Mouse (Mus musculus) lung, postnatal 4 days (tissue): ENCODE data around the gene Olfr205.
"Not testable (repeated sequence)": the region's sequence is repeated elsewhere in the genome, so short reads cannot be mapped to it uniquely, and the experiment has no call there.

Experiments used
- DNase-seq, 2 experiments: peaks; one replicate each; pipeline ENCODE4 v3.0.0; 2021

Gene Olfr205

DNA sequence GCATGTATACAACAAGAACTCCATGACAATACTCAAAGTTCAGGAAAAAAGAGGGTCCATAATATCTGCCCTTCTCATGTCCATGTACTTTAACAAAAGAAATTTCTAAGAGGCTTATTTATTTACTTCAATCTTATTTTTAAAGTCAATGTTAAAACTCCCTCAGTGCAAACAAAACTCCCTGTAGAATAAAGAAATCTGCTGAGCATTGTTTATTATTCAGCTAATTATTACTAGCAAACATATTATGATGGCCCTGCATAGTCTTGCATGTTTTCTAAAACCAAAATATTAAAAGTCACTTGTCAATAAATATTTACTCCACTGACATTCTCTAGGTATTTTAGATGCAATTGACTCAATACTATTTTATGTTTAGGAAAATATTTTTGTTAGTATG lies at the start of gene Olfr205:
Olfr205 (minus strand) TSS at position 101 of the 400 bp plus-strand sequence.
- DNase-seq = no peak

DNA sequence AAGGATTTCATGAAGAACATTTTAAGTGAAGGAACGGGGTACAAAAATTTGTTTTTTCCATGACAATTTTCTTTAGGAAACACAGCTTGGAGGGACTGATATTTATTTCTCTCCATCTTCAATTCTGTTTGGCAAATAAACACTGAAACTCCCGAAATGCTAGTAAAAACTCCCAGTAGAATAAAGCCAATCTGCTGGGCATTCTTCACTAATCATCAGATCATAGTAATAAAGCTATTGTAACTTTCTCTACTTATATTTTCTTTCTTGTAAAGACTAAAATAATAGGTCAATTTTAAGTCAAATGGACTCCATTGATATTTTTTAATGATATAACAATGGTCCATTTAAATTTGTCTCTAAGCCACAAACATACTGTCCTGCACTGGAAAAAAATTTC lies 33.0 kb upstream of the Olfr205 start, which contains the start of gene Olfr209:
Olfr209 (minus strand) TSS at position 101 of the 400 bp plus-strand sequence.
- no peak for DNase-seq

DNA sequence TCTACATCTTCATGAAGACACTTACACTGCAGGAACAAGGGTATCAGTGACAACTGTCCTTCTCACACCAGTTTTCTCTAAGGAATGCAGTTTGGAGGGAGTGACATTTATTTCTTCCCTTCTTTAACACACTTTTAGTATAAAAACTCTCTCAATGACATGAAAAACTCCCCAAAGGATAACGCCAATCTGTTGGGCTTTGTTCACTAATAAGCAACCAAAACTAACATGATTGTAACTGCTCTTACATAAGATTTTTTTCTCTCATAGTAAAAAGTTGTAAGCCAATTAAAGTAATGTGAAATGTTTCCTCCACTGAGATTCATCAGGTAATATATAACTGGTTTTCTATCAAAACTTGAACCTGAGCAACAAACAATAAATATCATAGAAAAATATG lies 18.2 kb upstream of the Olfr205 start, which contains the start of gene Olfr206:
Olfr206 (minus strand) TSS at position 101 of the 400 bp plus-strand sequence.
- no peak for DNase-seq

DNA sequence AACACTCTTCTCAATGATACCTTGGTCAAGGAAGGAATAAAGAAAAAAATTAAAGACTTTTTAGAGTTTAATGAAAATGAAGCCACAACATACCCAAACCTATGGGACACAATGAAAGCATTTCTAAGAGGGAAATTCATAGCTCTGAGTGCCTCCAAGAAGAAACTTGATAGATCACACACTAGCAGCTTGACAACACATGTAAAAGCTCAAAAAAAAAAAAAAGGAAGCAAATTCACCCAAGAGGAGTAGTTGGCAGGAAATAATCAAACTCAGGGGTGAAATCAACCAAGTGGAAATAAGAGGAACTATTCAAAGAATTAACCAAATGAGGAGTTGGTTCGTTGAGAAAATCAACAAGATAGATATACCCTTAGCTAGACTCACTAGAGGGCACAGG lies 7.7 kb downstream of the Olfr205 start:
- DNase-seq = not testable (repeated sequence)

DNA sequence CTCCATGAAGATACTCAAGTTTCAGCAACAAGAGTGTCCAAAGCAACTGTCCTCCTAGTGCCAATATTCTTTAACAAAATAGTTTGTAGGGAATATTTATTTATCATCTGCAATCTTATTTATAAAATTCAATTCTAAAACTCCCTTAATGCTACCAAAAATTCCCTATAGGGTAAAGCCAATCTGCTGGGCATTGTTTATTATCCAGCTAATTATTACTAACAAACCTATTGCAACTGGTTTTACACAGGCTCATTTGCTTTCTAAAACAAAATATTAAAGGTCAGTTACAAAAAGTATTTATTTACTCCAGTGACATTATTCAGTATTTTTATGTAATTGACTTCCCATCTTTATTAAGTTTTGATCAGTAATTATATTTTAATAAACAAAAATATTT lies 12.8 kb downstream of the Olfr205 start, which contains the start of gene Olfr204:
Olfr204 (minus strand) TSS at position 101 of the 400 bp plus-strand sequence.
- no peak for DNase-seq

DNA sequence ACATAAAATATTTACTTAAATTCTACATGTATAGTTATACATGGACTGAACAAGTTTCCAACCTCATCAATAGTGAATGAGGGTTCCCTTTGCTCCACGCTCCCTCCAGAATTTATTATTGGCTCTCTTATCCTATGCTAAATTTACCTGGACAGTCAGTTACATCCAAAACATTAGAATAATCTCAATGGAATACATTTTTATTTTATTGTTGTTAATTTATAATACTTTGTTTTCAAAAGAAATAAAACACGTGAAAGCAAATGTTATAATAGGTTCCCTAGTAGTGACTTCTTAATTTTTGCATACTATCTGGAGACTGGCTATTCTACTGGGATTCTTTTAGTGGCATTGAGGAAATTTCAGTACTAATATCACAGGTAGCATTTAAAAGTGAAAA lies 32.4 kb downstream of the Olfr205 start, which contains the start of gene Olfr203:
Olfr203 (plus strand) TSS at position 301 of the 400 bp plus-strand sequence.
- no peak for DNase-seq

DNA sequence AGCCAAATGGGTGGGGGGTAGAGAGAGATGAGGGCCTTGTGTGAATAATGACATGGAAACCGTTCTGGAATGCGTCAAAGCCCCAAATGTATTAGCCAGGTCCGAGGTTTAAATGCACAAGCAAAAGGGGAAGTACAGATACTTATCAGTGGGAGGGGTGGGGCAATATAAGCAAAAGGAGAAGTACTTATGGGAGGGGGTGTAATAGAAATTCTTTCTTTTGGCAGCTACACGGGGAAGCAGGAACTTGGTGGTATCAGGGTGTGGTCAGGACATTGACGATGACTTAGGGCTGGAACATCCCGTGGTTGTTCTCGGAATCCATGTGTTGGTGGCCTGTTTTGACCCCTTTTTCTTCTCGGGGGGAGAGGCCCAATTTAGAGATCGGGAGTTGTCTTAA lies 43.4 kb downstream of the Olfr205 start:
- DNase-seq = not testable (repeated sequence)

DNA sequence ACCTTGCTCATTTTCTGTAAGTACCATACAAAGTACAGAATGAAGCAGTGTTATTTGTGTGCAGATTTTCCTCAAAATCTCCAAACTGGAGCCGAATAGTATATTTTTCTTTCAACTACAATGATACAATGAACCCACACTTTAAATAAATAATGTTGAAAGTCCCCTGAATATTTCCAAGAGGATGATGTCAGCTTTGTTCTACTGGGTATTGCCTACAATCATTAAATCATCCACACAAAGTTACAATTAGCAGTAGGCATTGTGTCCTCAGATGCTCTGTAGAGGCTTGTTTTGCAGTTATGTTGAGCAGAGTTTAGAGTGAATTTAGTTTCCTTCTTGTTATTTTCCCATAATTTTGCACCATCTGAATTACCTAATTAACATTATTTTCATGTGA lies 44.2 kb downstream of the Olfr205 start, which contains the start of gene Olfr202:
Olfr202 (minus strand) TSS at position 101 of the 400 bp plus-strand sequence.
- no peak for DNase-seq

DNA sequence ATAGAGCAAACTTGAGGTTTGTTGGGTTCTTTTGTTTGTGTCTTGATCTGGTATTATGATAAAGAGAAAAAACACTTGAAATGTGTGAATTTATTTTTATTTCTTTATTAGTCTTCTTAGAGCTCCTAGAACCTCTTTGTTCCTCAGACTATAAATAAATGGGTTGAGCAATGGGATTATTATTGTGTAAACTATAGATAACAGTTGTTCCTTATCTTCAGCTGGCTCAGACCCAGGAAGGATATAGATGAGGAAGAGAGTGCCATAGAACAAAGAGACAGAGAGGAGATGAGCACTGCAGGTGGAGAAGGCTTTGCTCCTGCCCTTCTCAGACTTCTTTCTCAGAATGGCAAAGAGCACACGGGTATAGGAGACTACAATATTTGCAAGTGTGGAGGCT lies 47.5 kb downstream of the Olfr205 start:
- no peak for DNase-seq

DNA sequence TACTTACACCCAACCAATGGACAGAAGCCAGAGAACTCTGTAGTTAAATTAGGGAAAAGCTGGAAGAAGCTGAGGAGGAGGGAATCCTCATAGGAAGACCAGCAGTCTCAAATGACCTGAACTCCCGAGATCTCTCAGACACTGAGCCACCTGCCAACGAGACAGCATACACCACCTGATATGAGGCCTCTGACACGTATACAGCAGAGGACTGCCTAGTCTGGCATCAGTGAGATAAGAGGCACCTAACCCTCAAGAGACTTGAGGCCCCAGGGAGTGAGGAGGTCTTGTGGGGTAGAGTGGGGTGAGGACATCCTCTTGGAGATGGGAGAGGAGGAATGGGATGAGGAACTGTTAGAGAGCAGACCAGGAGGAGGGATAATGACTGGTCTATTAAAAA lies 50.4 kb downstream of the Olfr205 start:
- DNase-seq = no peak
